Comparison of ENCODE assay signal across 13 mouse cellular contexts in genomic region chr1:134749889-134750288, GRCm38 (mm10).
DNase-seq lines count a peak whose midpoint lies in the region; ATAC-seq lines count a peak whose summit lies in the region.
"Had no signal": no experiment of that assay in that cellular context is flagged by ENCODE, and none has a peak within 500 bp of the region (broad histone marks: within the 10 kb centered on the region; RNA-seq: fewer than 3 reads in every experiment).

No protein-coding gene starts in this region.

- H3K9ac ChIP-seq in heart, embryonic 12.5 days: no peak overlapping the region; the same call in 1 of the 2 replicates
- no peak overlapping the region for H3K9ac ChIP-seq in heart, embryonic 11.5 days (ENCODE audit: low read depth, low read length)
- no peak overlapping the region for H3K9ac ChIP-seq in neural tube, embryonic 15.5 days (replicated peaks)
- H3K9ac ChIP-seq: forebrain, embryonic 15.5 days; kidney, embryonic 15.5 days; liver, postnatal 0 days; neural tube, embryonic 12.5 days had no signal

- peaks cover 62% of the 10 kb centered on the region for H3K4me1 ChIP-seq in heart, embryonic 12.5 days (replicated peaks)
- peaks cover 30% of the 10 kb centered on the region for H3K4me1 ChIP-seq in heart, embryonic 11.5 days (ENCODE audit: control insufficient read depth, insufficient read depth, low read length)
- peaks cover 10% of the 10 kb centered on the region for H3K4me1 ChIP-seq in neural tube, embryonic 15.5 days

- H3K27me3 ChIP-seq in heart, embryonic 12.5 days (replicated peaks): no peaks in the 10 kb centered on the region
- no peaks in the 10 kb centered on the region; the same call in 1 of the 2 replicates for H3K27me3 ChIP-seq in heart, embryonic 11.5 days (ENCODE audit: control insufficient read depth, insufficient read depth, low read length)
- H3K27me3 ChIP-seq in neural tube, embryonic 15.5 days (replicated peaks): no peaks in the 10 kb centered on the region
- H3K27me3 ChIP-seq: forebrain, embryonic 15.5 days; kidney, embryonic 15.5 days; neural tube, embryonic 12.5 days had no signal

- H3K4me2 ChIP-seq in heart, embryonic 12.5 days: no peak overlapping the region
- no peak overlapping the region for H3K4me2 ChIP-seq in heart, embryonic 11.5 days
- no peak overlapping the region for H3K4me2 ChIP-seq in neural tube, embryonic 15.5 days
- H3K4me2 ChIP-seq: forebrain, embryonic 15.5 days; kidney, embryonic 15.5 days; neural tube, embryonic 12.5 days had no signal

- peak; percentile 40 for DNase-seq in retina, postnatal 1 day
- no peak for DNase-seq in retina, embryonic 14.5 days (ENCODE audit: low spot score)
- DNase-seq in gastrocnemius, postnatal 14 days: peak; percentile 76
- DNase-seq in testis, postnatal 10 days (ENCODE audit: low spot score): peak; percentile 83
- DNase-seq: liver, postnatal 0 days; thymus, postnatal 25 days had no signal

- 49% methylated on average over 7 of the region's 7 CpGs for WGBS in heart, embryonic 12.5 days
- WGBS in heart, embryonic 11.5 days (ENCODE audit: insufficient replicate concordance): 62% methylated on average over 7 of the region's 7 CpGs
- WGBS in neural tube, embryonic 15.5 days: 76% methylated on average over 7 of the region's 7 CpGs

- ATAC-seq in heart, embryonic 12.5 days (ENCODE audit: insufficient number of reproducible peaks, low FRiP score): no peak; the same call in 1 of the 2 replicates
- no peak for ATAC-seq in heart, embryonic 11.5 days (replicated peaks; ENCODE audit: insufficient number of reproducible peaks, low FRiP score, low TSS enrichment)
- ATAC-seq in activated CD4-positive, CD25-positive, alpha-beta regulatory T cell, adult 4 months: no peak
- ATAC-seq in neural tube, embryonic 15.5 days (ENCODE audit: low FRiP score): no peak
- ATAC-seq: forebrain, embryonic 15.5 days; liver, postnatal 0 days had no signal

- H3K36me3 ChIP-seq in heart, embryonic 12.5 days: no peaks in the 10 kb centered on the region; the same call in 1 of the 2 replicates
- H3K36me3 ChIP-seq in heart, embryonic 11.5 days (ENCODE audit: control insufficient read depth, insufficient read depth, low read length): no peaks in the 10 kb centered on the region
- H3K36me3 ChIP-seq in neural tube, embryonic 15.5 days: no peaks in the 10 kb centered on the region
- H3K36me3 ChIP-seq: forebrain, embryonic 15.5 days; kidney, embryonic 15.5 days; neural tube, embryonic 12.5 days had no signal

- no peak overlapping the region for H3K4me3 ChIP-seq in heart, embryonic 12.5 days
- H3K4me3 ChIP-seq in heart, embryonic 11.5 days (ENCODE audit: low read depth, low read length): no peak overlapping the region
- no peak overlapping the region for H3K4me3 ChIP-seq in neural tube, embryonic 15.5 days (replicated peaks)
- H3K4me3 ChIP-seq: forebrain, embryonic 15.5 days; kidney, embryonic 15.5 days; neural tube, embryonic 12.5 days had no signal

- no peaks in the 10 kb centered on the region for H3K9me3 ChIP-seq in heart, embryonic 12.5 days (replicated peaks)
- no peaks in the 10 kb centered on the region for H3K9me3 ChIP-seq in heart, embryonic 11.5 days (replicated peaks; ENCODE audit: control insufficient read depth, low read length)
- no peaks in the 10 kb centered on the region for H3K9me3 ChIP-seq in neural tube, embryonic 15.5 days (replicated peaks)
- H3K9me3 ChIP-seq: forebrain, embryonic 15.5 days; kidney, embryonic 15.5 days; neural tube, embryonic 12.5 days had no signal

- H3K27ac ChIP-seq in heart, embryonic 12.5 days (ENCODE audit: poor library complexity, severe bottlenecking): peak overlapping the region; percentile 26
- no peak overlapping the region for H3K27ac ChIP-seq in heart, embryonic 11.5 days (ENCODE audit: low read depth, low read length)
- H3K27ac ChIP-seq in neural tube, embryonic 15.5 days (replicated peaks): no peak overlapping the region
- H3K27ac ChIP-seq: forebrain, embryonic 15.5 days; kidney, embryonic 15.5 days; neural tube, embryonic 12.5 days had no signal

- intact Hi-C loops in gastrocnemius, postnatal 14 days (cut with DNase I; ENCODE audit: low total_unique reads): no loop called here
